Mouse (Mus musculus): ENCODE measurements around the gene Zcchc10.
A peak's percentile ranks its signal among the peaks of the same experiment; 100 is the strongest.
"Not testable (repeated sequence)": the region's sequence is repeated elsewhere in the genome, so short reads cannot be mapped to it uniquely, and the experiment has no call there.

Zcchc10 gene

GRCm38 (mm10) chr11:53318041-53318440, 6.4 kb upstream of the Zcchc10 start:
- no peak for DNase-seq

GRCm38 (mm10) chr11:53318568-53318967, 5.9 kb upstream of the Zcchc10 start:
- DNase-seq: not testable (repeated sequence)

- DNase-seq: not testable (repeated sequence)
Measured at GRCm38 (mm10) chr11:53319867-53320266, 4.6 kb upstream of the Zcchc10 start.

- no peak for DNase-seq
Measured at GRCm38 (mm10) chr11:53330325-53330724, 5.8 kb downstream of the Zcchc10 start.

- no peak for DNase-seq
Measured at GRCm38 (mm10) chr11:53331121-53331520, 6.6 kb downstream of the Zcchc10 start.

- no peak for DNase-seq
Measured at GRCm38 (mm10) chr11:53332076-53332680, 7.7 kb downstream of the Zcchc10 start.

GRCm38 (mm10) chr11:53335505-53336181, 11.2 kb downstream of the Zcchc10 start:
- DNase-seq: no peak

GRCm38 (mm10) chr11:53336182-53336571, 11.7 kb downstream of the Zcchc10 start:
- DNase-seq: no peak

- DNase-seq: no peak
Measured at GRCm38 (mm10) chr11:53336924-53337323, 12.4 kb downstream of the Zcchc10 start.

- DNase-seq: no peak
Measured at GRCm38 (mm10) chr11:53337684-53338083, 13.2 kb downstream of the Zcchc10 start.

GRCm38 (mm10) chr11:53341019-53341418, 16.5 kb downstream of the Zcchc10 start:
- not testable (repeated sequence) for DNase-seq

- no peak for DNase-seq
Measured at GRCm38 (mm10) chr11:53342711-53343110, 18.2 kb downstream of the Zcchc10 start.

- no peak for DNase-seq
Measured at GRCm38 (mm10) chr11:53345328-53345727, 20.8 kb downstream of the Zcchc10 start.

- no peak for DNase-seq
Measured at GRCm38 (mm10) chr11:53345738-53346137, 21.3 kb downstream of the Zcchc10 start.

GRCm38 (mm10) chr11:53350291-53351223, 26.1 kb downstream of the Zcchc10 start, which contains the start of gene Aff4:
TSS of gene Aff4 (plus strand) at chr11:53350833.
- DNase-seq: peak; percentile 94

- peak; percentile 58 for DNase-seq
Measured at GRCm38 (mm10) chr11:53351224-53351942, 26.9 kb downstream of the Zcchc10 start.

GRCm38 (mm10) chr11:53351943-53352590, 27.6 kb downstream of the Zcchc10 start:
- DNase-seq: no peak

- DNase-seq: no peak
Measured at GRCm38 (mm10) chr11:53358504-53359155, 34.2 kb downstream of the Zcchc10 start.

GRCm38 (mm10) chr11:53367032-53367431, 42.6 kb downstream of the Zcchc10 start:
- DNase-seq: no peak

GRCm38 (mm10) chr11:53378918-53379317, 54.4 kb downstream of the Zcchc10 start:
- no peak for DNase-seq
